In genomic region chr12:81915176-81915950, GRCm38 (mm10) we compare ENCODE assay signal across 8 mouse cellular contexts. TPM values are rescaled to one million over a fixed set of nuclear protein-coding genes. Genes with fewer than 3 reads are reported as not detected.
DNase-seq lines count a peak whose midpoint lies in the region; ATAC-seq lines count a peak whose summit lies in the region.

No protein-coding gene starts in this region.

- H3K9me3 ChIP-seq in liver, embryonic 13.5 days (replicated peaks): no peaks in the 10 kb centered on the region

- H3K9ac ChIP-seq in liver, embryonic 13.5 days: no peak overlapping the region

- WGBS in liver, embryonic 13.5 days (ENCODE audit: insufficient replicate concordance): 45% methylated on average over 2 of the region's 2 CpGs

- no peak overlapping the region for H3K4me3 ChIP-seq in liver, embryonic 13.5 days (replicated peaks)

- H3K36me3 ChIP-seq in liver, embryonic 13.5 days: peaks cover 4% of the 10 kb centered on the region; the same call in 1 of the 2 replicates

- peak; percentile 72 to 74 for DNase-seq in B cell, adult 2 months
- DNase-seq in R1 (ENCODE audit: low read depth, low spot score): peak; percentile 64
- peak; percentile 77 to 85 for DNase-seq in cerebellum, postnatal 36 days
- peak; percentile 41 to 44 for DNase-seq in gastrocnemius, adult 8-10 months (ENCODE audit: low spot score in 2 of 2)
- DNase-seq in kidney, adult 8-10 months: peak; percentile 45 to 80
- peak; percentile 15 for DNase-seq in liver, embryonic 13.5 days
- DNase-seq in ovary, postnatal 14 days (ENCODE audit: low spot score): peak; percentile 62
- peak; percentile 80 for DNase-seq in thymus, postnatal 14 days

- H3K27me3 ChIP-seq in liver, embryonic 13.5 days: no peaks in the 10 kb centered on the region

- H3K4me2 ChIP-seq in liver, embryonic 13.5 days: no peak overlapping the region

- no peak overlapping the region for H3K27ac ChIP-seq in liver, embryonic 13.5 days

- no peak for ATAC-seq in liver, embryonic 13.5 days (ENCODE audit: low read depth)

- peaks cover 3% of the 10 kb centered on the region for H3K4me1 ChIP-seq in liver, embryonic 13.5 days (replicated peaks)

RNA-seq across cellular contexts. Expression of gene Pcnx, which starts 55.5 kb away (rescaled TPM):
- total RNA-seq in gastrocnemius, adult 8-10 months (2022): 10 to 100 TPM; 47.1 to 67.9 (median 59.7) TPM
- 1.2 and 1.5 TPM in 2 replicates for polyA plus RNA-seq in liver, embryonic 13.5 days (2015; fragmentation: Nextera tagmentation; extraction: Ambion mirVana)

Comparison
In these comparisons a context has a peak if more than half of its experiments do, and no peak if none do; other contexts are left out.
1. DNase-seq: peak in every context shown above with its lines; median percentile 81 in cerebellum, postnatal 36 days; 80 in thymus, postnatal 14 days; 73 in B cell, adult 2 months; 64 in R1; 62 in kidney, adult 8-10 months; 62 in ovary, postnatal 14 days; 42 in gastrocnemius, adult 8-10 months; 15 in liver, embryonic 13.5 days.